Mouse (Mus musculus) lung, adult 2 months (tissue): ENCODE results near the gene Olfr1393. TPM values are rescaled to one million over a fixed set of nuclear protein-coding genes. Genes with fewer than 3 reads are reported as not detected.
"Not testable (repeated sequence)": the region's sequence is repeated elsewhere in the genome, so short reads cannot be mapped to it uniquely, and the experiment has no call there.

ENCODE experiments used
- DNase-seq: peaks from one replicate; pipeline ENCODE4 v3.0.0; 2022
- H3K4me1 ChIP-seq: fragments of 200-500 bp; 2 replicates; pipeline ENCODE4 v1.6.1; 2011; ENCODE audit warnings: low read length; ENCODE audit not compliant: control insufficient read depth, insufficient read depth
- H3K4me3 ChIP-seq: fragments of 200-500 bp; replicated peaks from 2 replicates; pipeline ENCODE3; 2011; ENCODE audit warnings: low read depth, mild to moderate bottlenecking, control low read depth, low read length; ENCODE audit errors: extremely low read depth
- CTCF ChIP-seq: fragments of 200-500 bp; IDR thresholded peaks from 2 replicates; pipeline ENCODE4 v1.5.1; 2011; ENCODE audit warnings: mild to moderate bottlenecking, low read length, control low read depth; ENCODE audit not compliant: insufficient read depth
- POLR2A ChIP-seq: fragments of 200-500 bp; IDR thresholded peaks from 2 replicates; pipeline ENCODE4 v1.6.1; 2011; ENCODE audit warnings: low read depth, mild to moderate bottlenecking, control low read depth, low read length, borderline replicate concordance; ENCODE audit errors: extremely low read depth
- WGBS: fragments of 180-500 bp; shearing (Covaris S2); methylation state at CpG from one replicate; pipeline ENCODE4 v1.1.7; 2018; 5-methylcytosine and 5-hydroxymethylcytosine counted together
- polyA plus RNA-seq: library from polyadenylated mRNA; depleted of rRNA; stranded (reverse); fragments of >200 nt; gene quantifications from 2 replicates; pipeline ENCODE4 v1.2.3, GENCODE M21; 2012

Gene Olfr1393
- polyA plus RNA-seq, 1 experiment = not detected

DNA sequence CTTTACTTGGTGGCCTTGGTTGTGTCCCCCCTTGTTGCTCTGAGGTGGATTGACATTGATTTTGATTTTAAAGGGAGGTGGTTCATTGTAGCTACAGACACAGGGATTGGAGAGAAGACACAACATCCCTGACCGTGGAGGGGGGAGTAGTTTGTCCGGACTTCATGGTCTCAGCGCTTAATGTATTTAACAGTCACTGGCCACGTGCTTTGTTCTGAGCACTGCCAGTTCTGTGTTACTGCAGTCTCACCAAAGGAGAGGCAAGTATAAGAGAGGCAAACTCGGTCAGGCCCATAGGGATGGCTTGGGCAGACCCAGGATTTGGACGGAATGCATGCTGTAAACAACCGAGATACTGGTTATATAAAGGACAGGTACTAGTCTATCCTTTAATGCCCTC lies 14.0 kb upstream of the Olfr1393 start:
- Histone ChIP-seq H3K4me3 (no peak overlapping the region), H3K4me1 (peaks cover 19% of the 10 kb centered on the region)
- TF ChIP-seq CTCF = no peak
- no peak for TF ChIP-seq POLR2A
- no peak for DNase-seq
- 78% methylated on average over 7 of the region's 7 CpGs for WGBS

DNA sequence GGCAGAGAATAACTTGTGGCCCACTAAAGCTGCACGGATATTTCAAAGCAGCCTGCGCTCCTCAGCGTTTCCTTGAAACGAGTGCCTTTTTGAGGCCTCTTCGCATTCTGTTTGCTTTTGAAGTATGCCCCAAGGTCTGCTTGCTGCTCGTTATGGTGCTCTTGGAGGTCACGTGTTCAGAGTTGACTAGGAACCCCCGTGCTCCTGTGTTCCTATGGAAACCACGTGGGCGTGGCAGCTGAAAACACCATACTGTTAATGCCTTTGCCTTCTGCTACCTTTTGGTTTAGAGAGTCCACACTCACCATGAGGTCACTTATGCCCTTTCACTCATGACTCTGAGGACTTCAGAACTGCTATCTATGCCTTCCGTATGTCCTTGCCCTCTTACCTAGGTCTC lies 13.5 kb upstream of the Olfr1393 start:
- WGBS = 60% methylated on average over 11 of the region's 11 CpGs
- TF ChIP-seq POLR2A (no peak), CTCF (no peak)
- no peak overlapping the region for H3K4me3 ChIP-seq

DNA sequence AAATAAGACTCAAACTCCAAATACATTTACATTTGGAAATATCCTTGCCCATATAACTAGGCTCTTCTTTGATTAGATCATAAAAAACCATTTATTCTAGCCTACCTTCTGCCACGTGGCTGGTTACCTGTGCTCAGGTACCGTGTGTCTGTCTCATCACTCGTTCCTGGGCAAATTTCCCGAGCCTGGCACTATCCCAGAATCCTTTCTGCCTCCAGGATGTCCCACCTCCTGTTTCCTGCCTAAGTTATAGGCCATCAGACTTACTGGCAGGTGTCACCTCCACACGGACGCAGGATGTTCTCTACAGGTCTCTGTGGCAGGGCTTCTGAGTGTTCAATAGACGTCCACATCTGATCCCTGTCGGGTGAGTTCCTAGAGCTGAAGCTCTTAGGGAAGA lies 13.0 kb upstream of the Olfr1393 start:
- WGBS = 66% methylated on average over 8 of the region's 8 CpGs
- Histone ChIP-seq H3K4me1 (peaks cover 12% of the 10 kb centered on the region), H3K4me3 (no peak overlapping the region)
- DNase-seq = no peak
- TF ChIP-seq POLR2A = no peak

More for the DNA sequence above, 13.5 kb upstream of the Olfr1393 start:
- DNase-seq = no peak
- H3K4me1 ChIP-seq = peaks cover 17% of the 10 kb centered on the region

DNA sequence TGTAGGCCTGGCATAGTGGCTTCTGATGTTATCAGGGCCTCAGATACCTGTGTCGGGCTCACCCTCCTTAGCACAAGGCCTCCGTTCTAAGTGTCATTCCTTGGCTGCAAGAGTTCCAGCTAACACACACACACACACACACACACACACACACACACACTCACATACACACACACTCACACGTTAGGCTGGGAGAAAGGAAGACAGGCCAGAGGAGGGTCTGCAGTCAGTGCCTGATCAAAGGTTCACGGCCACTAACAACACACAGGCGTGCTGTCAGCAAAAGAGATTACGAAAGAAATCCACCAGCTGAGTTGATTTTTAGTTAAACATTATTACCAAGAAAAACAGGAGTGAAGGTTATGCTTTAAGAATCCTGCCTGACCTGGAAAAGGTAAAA lies 11.4 kb upstream of the Olfr1393 start:
- TF ChIP-seq CTCF = no peak
- TF ChIP-seq POLR2A = no peak
- H3K4me3 ChIP-seq = no peak overlapping the region
- DNase-seq = no peak
- H3K4me1 ChIP-seq = 0 out of 2 replicates have a peak, but pooled peaks cover 3% of the 10 kb centered on the region
- WGBS = 60% methylated on average over 6 of the region's 6 CpGs

DNA sequence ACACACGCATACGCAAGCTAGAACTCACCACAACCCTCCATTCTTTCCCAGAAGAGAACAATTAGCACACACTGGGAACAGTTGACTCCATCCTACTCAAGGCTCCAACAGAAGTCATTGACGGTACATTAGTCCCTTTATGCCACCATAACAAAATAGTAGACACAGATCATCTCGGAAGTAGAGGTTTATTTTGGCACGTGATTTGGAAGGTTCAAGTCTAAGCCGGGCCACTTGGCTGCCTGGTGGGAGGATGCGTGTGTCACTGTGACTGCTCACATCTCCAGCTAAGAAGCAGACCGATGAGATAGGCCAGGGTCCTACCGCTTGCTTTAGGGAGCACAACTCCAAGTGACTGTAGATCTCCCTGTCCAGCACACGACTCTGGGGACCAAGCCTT lies 10.8 kb upstream of the Olfr1393 start:
- no peak for TF ChIP-seq CTCF
- no peak for TF ChIP-seq POLR2A
- H3K4me3 ChIP-seq = no peak overlapping the region
- no peak for DNase-seq
- H3K4me1 ChIP-seq = 0 out of 2 replicates have a peak, but pooled peaks cover 1% of the 10 kb centered on the region
- 64% methylated on average over 10 of the region's 10 CpGs for WGBS

DNA sequence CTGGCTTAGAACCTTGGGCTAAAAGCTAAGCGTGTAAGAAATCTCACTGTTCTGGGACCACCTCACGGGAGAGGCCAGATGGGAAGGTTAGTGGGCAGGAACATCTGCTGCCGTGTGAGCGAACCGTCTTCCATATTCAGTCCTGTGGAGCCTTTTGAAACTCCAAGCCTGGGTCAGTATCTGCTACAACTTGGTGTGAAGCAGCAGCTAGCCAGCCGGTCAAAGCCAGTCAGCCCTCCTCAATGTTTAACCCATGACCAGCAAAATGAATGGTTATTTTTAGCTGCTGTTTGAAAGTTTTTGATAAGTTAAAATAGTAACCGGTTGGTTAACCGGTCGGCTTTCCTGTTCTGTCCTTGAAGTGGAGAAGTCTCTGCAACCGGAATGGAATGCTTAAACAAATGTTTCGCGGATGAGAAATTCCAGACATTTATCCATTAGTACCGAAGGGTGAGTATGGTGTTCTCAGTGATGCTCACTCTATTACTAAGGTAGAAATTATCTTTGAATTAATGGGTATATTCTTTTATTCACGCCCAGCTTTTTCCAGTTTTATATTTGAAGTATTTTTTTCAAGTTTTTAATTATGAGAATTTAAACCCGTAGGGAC lies 10.0 kb upstream of the Olfr1393 start:
- Histone ChIP-seq H3K4me3 (no peak overlapping the region), H3K4me1 (no peaks in the 10 kb centered on the region)
- TF ChIP-seq CTCF (no peak), POLR2A (no peak)
- 57% methylated on average over 15 of the region's 15 CpGs for WGBS
- DNase-seq = no peak

DNA sequence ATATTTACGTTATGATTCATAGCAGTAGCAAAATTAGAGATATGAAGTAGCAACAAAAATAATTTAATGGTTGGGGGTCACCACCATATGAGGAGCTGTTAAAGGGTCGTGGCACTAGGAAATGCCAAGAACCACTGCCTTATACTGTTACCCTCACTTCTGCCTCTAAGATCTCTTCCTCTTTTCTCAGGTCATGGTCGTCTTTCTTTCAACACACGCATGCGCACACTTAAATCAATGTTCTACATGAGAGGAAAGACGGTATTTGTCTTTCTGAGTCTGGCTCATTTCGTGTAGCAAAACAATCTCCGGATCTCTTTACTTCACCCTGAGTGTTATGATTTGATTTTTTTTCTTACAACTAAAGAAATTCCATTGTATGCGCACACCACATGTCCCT lies 8.3 kb upstream of the Olfr1393 start:
- TF ChIP-seq POLR2A (no peak), CTCF (no peak)
- no peak for DNase-seq
- H3K4me3 ChIP-seq = no peak overlapping the region
- H3K4me1 ChIP-seq = no peaks in the 10 kb centered on the region
- WGBS = 88% methylated on average over 9 of the region's 9 CpGs

DNA sequence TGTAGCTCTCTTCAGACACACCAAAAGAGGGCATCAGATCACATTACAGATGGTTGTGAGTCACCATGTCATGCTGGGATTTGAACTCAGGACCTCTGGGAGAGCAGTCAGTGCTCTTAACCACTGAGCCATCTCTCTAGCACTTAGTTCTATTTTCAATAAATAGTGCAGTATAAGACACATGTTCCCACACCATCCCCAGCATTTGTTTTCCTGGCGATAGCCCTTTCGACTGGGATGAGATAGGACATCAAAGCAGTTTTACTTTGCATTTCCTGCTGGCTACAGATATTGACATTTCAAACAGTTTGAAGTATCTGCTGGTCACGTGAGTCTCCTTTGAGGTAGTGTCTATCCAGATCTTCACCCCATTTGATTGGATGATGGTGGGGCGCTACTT lies 7.7 kb upstream of the Olfr1393 start:
- Histone ChIP-seq H3K4me3 (no peak overlapping the region), H3K4me1 (no peaks in the 10 kb centered on the region)
- DNase-seq = no peak
- no peak for TF ChIP-seq CTCF
- TF ChIP-seq POLR2A = no peak
- WGBS = 75% methylated on average over 4 of the region's 4 CpGs

DNA sequence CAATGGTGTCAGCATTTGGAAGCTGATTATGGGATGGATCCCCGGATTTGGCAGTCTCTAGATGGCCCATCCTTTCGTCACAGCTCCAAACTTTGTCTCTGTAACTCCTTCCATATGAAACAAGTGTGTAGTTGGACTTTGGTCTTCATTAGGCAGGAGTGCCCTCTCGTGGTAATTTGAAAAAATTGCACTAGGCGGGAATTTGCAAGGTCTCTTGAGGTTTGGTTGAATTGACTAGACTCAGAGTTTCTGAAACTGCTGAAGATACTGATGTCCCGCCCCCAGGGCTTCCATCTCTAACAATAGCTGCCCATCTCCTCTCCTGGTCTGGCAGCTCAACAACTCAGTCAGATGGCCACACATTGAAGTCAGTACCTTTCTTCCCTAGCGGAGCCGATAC lies 6.8 kb upstream of the Olfr1393 start:
- Histone ChIP-seq H3K4me3 (no peak overlapping the region), H3K4me1 (no peaks in the 10 kb centered on the region)
- DNase-seq = no peak
- TF ChIP-seq CTCF (no peak), POLR2A (no peak)
- 32% methylated on average over 7 of the region's 7 CpGs for WGBS

DNA sequence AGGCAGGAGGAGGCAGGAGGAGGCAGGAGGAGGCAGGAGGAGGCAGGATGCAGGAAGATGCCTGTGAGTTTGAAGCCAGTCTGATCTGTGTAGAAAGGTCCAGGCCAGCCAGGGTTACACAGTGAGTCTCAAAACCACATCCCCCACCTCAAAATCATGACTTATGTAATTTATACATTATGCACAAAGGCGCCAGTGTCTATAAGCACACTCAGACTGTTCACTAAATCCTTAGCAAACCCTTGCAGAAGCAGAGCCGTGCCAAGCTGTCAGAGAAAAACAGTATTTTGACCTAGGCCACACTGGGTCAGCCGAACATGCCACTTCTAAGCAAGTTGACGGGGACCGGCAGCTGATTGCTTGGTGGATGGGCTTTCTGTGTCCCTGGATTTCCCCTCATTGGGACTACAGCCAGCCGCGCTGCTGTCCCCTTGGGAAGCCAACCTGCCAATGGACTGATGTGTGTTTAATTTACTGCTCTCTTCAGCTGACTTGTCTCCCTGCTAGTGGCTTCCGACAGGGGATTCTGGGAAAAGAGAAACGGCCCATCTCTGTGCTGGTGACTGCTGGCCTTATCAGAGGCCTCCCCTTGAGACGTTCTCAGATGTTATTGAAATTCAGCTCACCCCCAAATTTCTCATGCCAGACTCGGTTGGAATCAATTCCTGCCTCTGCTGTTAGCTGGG lies 4.1 kb upstream of the Olfr1393 start:
- no peak overlapping the region for H3K4me3 ChIP-seq
- no peaks in the 10 kb centered on the region for H3K4me1 ChIP-seq
- TF ChIP-seq POLR2A = no peak
- TF ChIP-seq CTCF = no peak
- 60% methylated on average over 11 of the region's 11 CpGs for WGBS
- no peak for DNase-seq

DNA sequence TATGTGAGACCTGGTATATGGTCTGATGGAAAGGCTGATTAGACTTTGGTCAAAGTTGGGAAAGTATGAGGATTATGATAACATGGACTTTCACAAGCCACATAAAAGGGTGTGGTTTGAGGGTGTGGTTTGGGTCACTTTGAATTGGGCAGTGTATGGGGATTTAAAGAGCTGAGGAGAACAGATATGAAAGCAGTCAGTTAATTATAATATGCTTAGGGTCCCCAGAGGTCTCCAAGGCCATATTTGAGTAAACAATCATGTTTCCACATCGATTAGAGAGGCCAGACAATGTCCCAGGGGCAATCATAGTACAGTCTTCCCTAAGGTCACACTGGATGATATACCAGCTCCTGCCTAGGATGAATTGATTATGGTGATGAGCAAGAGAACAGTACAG lies 6.9 kb downstream of the Olfr1393 start, which contains the start of gene Olfr1392:
Gene Olfr1392, plus strand, starts transcription at position 301 of the 400 bp plus-strand sequence.
- DNase-seq, H3K4me3 ChIP-seq, H3K4me1 ChIP-seq: not testable (repeated sequence)
- WGBS = 44% methylated on average over 1 of the region's 1 CpGs
